34 mouse cellular contexts compared by ENCODE assay signal in the genomic region with DNA sequence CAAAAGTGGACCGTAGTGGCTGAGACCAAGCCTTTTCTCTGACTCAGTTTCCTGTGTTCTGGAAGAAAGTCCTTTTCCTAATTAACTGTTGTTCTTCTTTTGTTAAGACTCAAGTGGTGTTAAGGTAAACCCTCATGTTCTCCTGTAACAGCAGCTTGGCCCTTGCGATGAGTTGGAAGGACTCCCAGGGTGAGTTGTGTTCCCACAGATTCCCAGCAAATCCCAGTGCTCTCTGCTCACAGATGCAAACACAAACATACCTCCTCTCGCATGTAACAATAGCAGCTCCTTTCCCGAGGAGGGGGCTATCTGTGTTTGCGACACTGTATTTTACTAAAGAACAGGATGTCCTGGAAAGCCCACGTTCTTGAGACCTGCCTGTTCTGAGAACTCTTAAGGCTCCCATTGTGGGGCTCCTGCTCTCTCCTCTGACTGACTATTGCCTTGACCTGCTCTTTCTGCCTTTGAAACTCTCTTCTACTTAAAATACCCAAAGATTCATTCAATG.
DNase-seq lines count a peak whose midpoint lies in the region; ATAC-seq and TF ChIP-seq lines count a peak whose summit lies in the region.
"Had no signal": no experiment of that assay in that cellular context is flagged by ENCODE, and none has a peak within 500 bp of the region (broad histone marks: within the 10 kb centered on the region; RNA-seq: fewer than 3 reads in every experiment).

No protein-coding gene starts in this region.

- WGBS in lung, embryonic 16.5 days = 48% methylated on average over 6 of the region's 6 CpGs
- WGBS in neural tube, embryonic 15.5 days = 78% methylated on average over 6 of the region's 6 CpGs
- 72% methylated on average over 6 of the region's 6 CpGs for WGBS in forebrain, embryonic 16.5 days

- TF ChIP-seq POLR2A in embryonic fibroblast, embryonic 13.5 days (IDR thresholded peaks at IDR 0.05; ENCODE audit: low read depth, low read length) = no peak

- no peaks in the 10 kb centered on the region for H3K27me3 ChIP-seq in lung, embryonic 16.5 days (ENCODE audit: control insufficient read depth, insufficient read depth, low read depth, low read length)
- H3K27me3 ChIP-seq in neural tube, embryonic 15.5 days (replicated peaks) = no peaks in the 10 kb centered on the region
- H3K27me3 ChIP-seq in forebrain, embryonic 16.5 days (replicated peaks; ENCODE audit: control insufficient read depth, insufficient read depth, low read length) = no peaks in the 10 kb centered on the region
- H3K27me3 ChIP-seq: embryonic facial prominence, embryonic 12.5 days; forebrain, embryonic 12.5 days; hindbrain, embryonic 12.5 days; limb, embryonic 15.5 days; liver, embryonic 15.5 days; lung, embryonic 15.5 days; midbrain, embryonic 13.5 days; neural tube, embryonic 13.5 days; Patski had no signal

- no peaks in the 10 kb centered on the region for H3K9me3 ChIP-seq in lung, embryonic 16.5 days (ENCODE audit: control insufficient read depth, low read length)
- no peaks in the 10 kb centered on the region for H3K9me3 ChIP-seq in neural tube, embryonic 15.5 days (replicated peaks)
- H3K9me3 ChIP-seq in forebrain, embryonic 16.5 days (ENCODE audit: control insufficient read depth, low read length) = no peaks in the 10 kb centered on the region
- H3K9me3 ChIP-seq: embryonic facial prominence, embryonic 12.5 days; forebrain, embryonic 12.5 days; hindbrain, embryonic 12.5 days; limb, embryonic 10.5 days; limb, embryonic 15.5 days; liver, embryonic 15.5 days; lung, embryonic 15.5 days; midbrain, embryonic 13.5 days; neural tube, embryonic 13.5 days had no signal

- H3K4me1 ChIP-seq in lung, embryonic 16.5 days (replicated peaks; ENCODE audit: control insufficient read depth, insufficient read depth, low read length) = peaks cover 5% of the 10 kb centered on the region; the same call in 1 of the 2 replicates
- H3K4me1 ChIP-seq in embryonic fibroblast, embryonic 13.5 days (ENCODE audit: control insufficient read depth, insufficient read depth, low read length) = peaks cover 19% of the 10 kb centered on the region
- H3K4me1 ChIP-seq in neural tube, embryonic 15.5 days = no peaks in the 10 kb centered on the region
- no peaks in the 10 kb centered on the region for H3K4me1 ChIP-seq in forebrain, embryonic 16.5 days (replicated peaks; ENCODE audit: control insufficient read depth, insufficient read depth, low read length)
- H3K4me1 ChIP-seq: embryonic facial prominence, embryonic 12.5 days; forebrain, embryonic 12.5 days; hindbrain, embryonic 12.5 days; midbrain, embryonic 13.5 days; neural tube, embryonic 13.5 days had no signal

- DNase-seq in gastrocnemius, adult 18-20 months (ENCODE audit: low spot score) = peak; percentile 19
- DNase-seq in gastrocnemius, postnatal 14 days = no peak
- DNase-seq in lung, adult 18-20 months = no peak
- DNase-seq: B cell, adult 2 months; cerebellum, adult 11 months; cerebellum, adult 9-10 months; cerebellum, postnatal 36 days; gastrocnemius, adult 2 months; heart, postnatal 36 days; kidney, adult 11 months; kidney, postnatal 14 days; layer of hippocampus, adult 9-11 months; retina, postnatal 1 day; right cerebral cortex, postnatal 25 days; thymus, adult 18-20 months; thymus, postnatal 25 days had no signal

- H3K4me2 ChIP-seq in lung, embryonic 16.5 days (ENCODE audit: low read depth, low read length) = no peak overlapping the region
- no peak overlapping the region for H3K4me2 ChIP-seq in neural tube, embryonic 15.5 days
- no peak overlapping the region for H3K4me2 ChIP-seq in forebrain, embryonic 16.5 days (ENCODE audit: low read length)
- H3K4me2 ChIP-seq: embryonic facial prominence, embryonic 12.5 days; forebrain, embryonic 12.5 days; hindbrain, embryonic 12.5 days; limb, embryonic 15.5 days; liver, embryonic 15.5 days; lung, embryonic 15.5 days; midbrain, embryonic 13.5 days; neural tube, embryonic 13.5 days had no signal

- TF ChIP-seq CTCF in embryonic fibroblast, embryonic 13.5 days (IDR thresholded peaks at IDR 0.05; ENCODE audit: borderline replicate concordance, insufficient read depth, low read length) = no peak

- no peak overlapping the region for H3K4me3 ChIP-seq in lung, embryonic 16.5 days (ENCODE audit: low read length)
- H3K4me3 ChIP-seq in embryonic fibroblast, embryonic 13.5 days (ENCODE audit: insufficient read depth, low read length) = no peak overlapping the region
- no peak overlapping the region for H3K4me3 ChIP-seq in neural tube, embryonic 15.5 days (replicated peaks)
- no peak overlapping the region for H3K4me3 ChIP-seq in forebrain, embryonic 16.5 days (replicated peaks; ENCODE audit: low read length)
- H3K4me3 ChIP-seq: embryonic facial prominence, embryonic 12.5 days; erythroblast, embryonic 14.5 days; forebrain, embryonic 12.5 days; gastrocnemius, adult 2 months; hindbrain, embryonic 12.5 days; limb, embryonic 10.5 days; limb, embryonic 15.5 days; liver, embryonic 15.5 days; lung, embryonic 15.5 days; midbrain, embryonic 13.5 days; neural tube, embryonic 13.5 days had no signal

- H3K36me3 ChIP-seq in lung, embryonic 16.5 days (ENCODE audit: control insufficient read depth, insufficient read depth, low read length) = no peaks in the 10 kb centered on the region
- no peaks in the 10 kb centered on the region for H3K36me3 ChIP-seq in neural tube, embryonic 15.5 days
- no peaks in the 10 kb centered on the region for H3K36me3 ChIP-seq in forebrain, embryonic 16.5 days (ENCODE audit: control insufficient read depth, insufficient read depth)
- H3K36me3 ChIP-seq: embryonic facial prominence, embryonic 12.5 days; forebrain, embryonic 12.5 days; G1E; hindbrain, embryonic 12.5 days; limb, embryonic 10.5 days; limb, embryonic 15.5 days; liver, embryonic 15.5 days; lung, embryonic 15.5 days; midbrain, embryonic 13.5 days; neural tube, embryonic 13.5 days had no signal

- intact Hi-C loops in gastrocnemius, postnatal 14 days (cut with DNase I; ENCODE audit: low total_unique reads) = no loop called here

- H3K27ac ChIP-seq in lung, embryonic 16.5 days (ENCODE audit: low read length) = no peak overlapping the region
- peak overlapping the region; percentile 94 for H3K27ac ChIP-seq in embryonic fibroblast, embryonic 13.5 days (ENCODE audit: insufficient read depth, low read length)
- H3K27ac ChIP-seq in neural tube, embryonic 15.5 days (replicated peaks) = no peak overlapping the region
- H3K27ac ChIP-seq in forebrain, embryonic 16.5 days (ENCODE audit: low read length) = no peak overlapping the region
- H3K27ac ChIP-seq: embryonic facial prominence, embryonic 12.5 days; forebrain, embryonic 12.5 days; gastrocnemius, adult 2 months; hindbrain, embryonic 12.5 days; hindbrain, postnatal 0 days; limb, embryonic 10.5 days; limb, embryonic 15.5 days; liver, embryonic 15.5 days; lung, embryonic 15.5 days; macrophage; midbrain, embryonic 13.5 days; neural tube, embryonic 13.5 days had no signal

- peak; percentile 9; the same call in 1 of the 2 replicates for ATAC-seq in lung, embryonic 16.5 days (ENCODE audit: low read depth)
- no peak for ATAC-seq in neural tube, embryonic 15.5 days (ENCODE audit: low FRiP score)
- ATAC-seq in forebrain, embryonic 16.5 days = no peak
- ATAC-seq: hindbrain, postnatal 0 days; midbrain, embryonic 13.5 days; Patski had no signal

- no peak overlapping the region for H3K9ac ChIP-seq in lung, embryonic 16.5 days (ENCODE audit: low read length)
- H3K9ac ChIP-seq in neural tube, embryonic 15.5 days (replicated peaks) = no peak overlapping the region
- no peak overlapping the region for H3K9ac ChIP-seq in forebrain, embryonic 16.5 days (replicated peaks; ENCODE audit: low read depth, low read length)
- H3K9ac ChIP-seq: embryonic facial prominence, embryonic 12.5 days; forebrain, embryonic 12.5 days; hindbrain, embryonic 12.5 days; limb, embryonic 15.5 days; liver, embryonic 15.5 days; lung, embryonic 15.5 days; midbrain, embryonic 13.5 days; neural tube, embryonic 13.5 days had no signal
